Mouse (Mus musculus): ENCODE measurements at regions not wholly inside any gene's neighbourhood (a gene's known extent, or its start where the extent isn't known, plus 50 kb on each side); places are given as distances from the start of the nearest gene placed in this dataset.

DNA sequence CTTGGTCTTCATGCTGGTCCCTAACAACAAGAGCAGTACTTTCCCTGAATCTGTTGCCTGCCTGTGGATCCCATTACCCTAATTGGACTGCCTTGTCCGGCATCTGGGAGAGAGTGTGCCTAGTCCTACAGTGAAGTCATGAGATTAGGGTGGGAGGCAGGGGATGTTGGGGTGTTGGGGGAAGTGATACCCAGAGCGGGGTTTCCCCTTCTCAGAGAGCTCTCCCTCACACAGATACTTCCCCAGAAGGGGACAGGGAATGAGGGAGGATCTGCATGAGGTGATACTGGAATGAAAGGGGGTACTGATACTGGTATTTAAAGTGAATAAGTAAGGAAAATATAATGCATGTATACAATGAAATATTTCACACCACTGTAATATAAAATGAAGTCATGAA is 270.1 kb downstream of the Gm21750 start:
- CTCF ChIA-PET: no interaction called here

GRCm38 (mm10) chr14:73947316-73947715 is 286.3 kb downstream of the Gm21750 start:
- ChIA-PET CTCF (no interaction called here), POLR2A (no interaction called here)

More for the DNA sequence above, 270.1 kb downstream of the Gm21750 start:
- POLR2A ChIA-PET: no interaction called here

DNA sequence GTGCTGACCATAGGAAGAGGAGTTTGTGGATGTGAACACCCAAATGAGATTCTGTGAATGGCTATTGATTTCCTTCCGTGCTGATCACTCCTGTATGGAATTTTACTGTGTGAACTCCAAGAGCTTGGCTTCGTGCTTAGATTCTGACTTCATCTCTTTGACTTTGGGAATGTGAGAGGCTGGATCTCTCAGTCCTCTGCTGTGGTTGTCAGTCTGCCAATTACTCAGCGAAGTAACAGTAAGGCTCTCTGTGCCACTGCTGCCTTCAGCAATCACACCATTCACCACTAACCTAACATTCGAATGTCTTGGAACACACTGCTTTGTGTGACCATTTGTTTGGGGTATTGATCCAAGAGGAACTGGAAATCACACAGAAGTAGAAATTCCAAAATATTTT is 291.5 kb downstream of the Gm21750 start:
- ChIA-PET CTCF (no interaction called here), POLR2A (no interaction called here)

GRCm38 (mm10) chr14:73978694-73979093 is 317.7 kb downstream of the Gm21750 start:
- POLR2A ChIA-PET: interaction anchor here in 1 of 4 experiments (0.7 kb wide), 1 partner anchor 1267 kb away, joined by 8 read pairs; no protein-coding TSS in a partner anchor
- CTCF ChIA-PET: no interaction called here

DNA sequence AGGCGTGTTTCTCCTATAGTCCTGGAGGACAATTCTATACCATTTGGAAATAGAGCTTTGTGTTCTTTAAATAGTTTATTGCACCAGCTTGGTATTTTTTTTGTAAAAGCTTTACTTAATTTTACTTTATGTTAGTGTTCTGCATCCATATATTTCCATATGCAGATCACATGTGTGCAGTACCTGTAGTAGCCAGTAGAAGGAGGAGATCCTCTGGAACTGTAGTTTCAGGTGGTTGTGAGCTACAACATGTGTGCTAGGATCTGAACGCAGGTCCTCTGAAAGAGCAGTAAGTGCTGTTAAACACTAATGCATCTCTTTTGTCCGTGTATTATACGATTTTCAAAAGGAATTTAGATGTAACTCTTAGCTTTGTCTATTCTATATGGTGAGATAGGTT is 335.2 kb downstream of the Gm21750 start:
- CTCF ChIA-PET: no interaction called here
- POLR2A ChIA-PET: no interaction called here

DNA sequence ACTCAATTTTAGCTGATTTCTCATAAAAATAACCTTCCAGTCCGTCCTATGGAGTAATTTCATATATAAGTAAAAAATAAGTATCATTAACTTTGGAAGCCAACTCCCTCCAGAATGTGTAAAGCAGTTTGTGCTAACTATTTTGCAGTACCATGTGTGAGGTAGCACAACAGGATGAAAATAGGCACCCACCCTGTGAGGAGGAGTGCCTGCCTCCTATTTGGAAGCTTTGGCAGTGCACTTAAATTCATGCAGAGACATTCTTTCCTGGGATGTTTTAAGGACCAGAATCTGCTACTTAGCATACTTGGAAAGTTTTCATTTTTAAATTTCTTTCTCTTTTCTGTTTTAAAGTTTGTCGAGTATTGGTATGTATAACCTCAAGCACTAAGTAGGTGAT is 336.8 kb downstream of the Gm21750 start:
- POLR2A ChIA-PET: no interaction called here
- CTCF ChIA-PET: no interaction called here

- CTCF ChIA-PET: no interaction called here
- POLR2A ChIA-PET: no interaction called here
Measured at GRCm38 (mm10) chr14:73999409-73999909, 338.4 kb downstream of the Gm21750 start.

GRCm38 (mm10) chr14:74006911-74007310 is 345.9 kb downstream of the Gm21750 start:
- ChIA-PET CTCF (no interaction called here), POLR2A (no interaction called here)

- ChIA-PET POLR2A (no interaction called here), CTCF (interaction anchor here in 1 of 4 experiments (0.7 kb wide), 1 partner anchor 26 kb away, joined by 3 read pairs; no protein-coding TSS in a partner anchor)
Measured at GRCm38 (mm10) chr14:74011555-74011954, 350.5 kb downstream of the Gm21750 start.

- ChIA-PET CTCF (no interaction called here), POLR2A (no interaction called here)
Measured at GRCm38 (mm10) chr14:74019421-74019820, 358.4 kb downstream of the Gm21750 start.

DNA sequence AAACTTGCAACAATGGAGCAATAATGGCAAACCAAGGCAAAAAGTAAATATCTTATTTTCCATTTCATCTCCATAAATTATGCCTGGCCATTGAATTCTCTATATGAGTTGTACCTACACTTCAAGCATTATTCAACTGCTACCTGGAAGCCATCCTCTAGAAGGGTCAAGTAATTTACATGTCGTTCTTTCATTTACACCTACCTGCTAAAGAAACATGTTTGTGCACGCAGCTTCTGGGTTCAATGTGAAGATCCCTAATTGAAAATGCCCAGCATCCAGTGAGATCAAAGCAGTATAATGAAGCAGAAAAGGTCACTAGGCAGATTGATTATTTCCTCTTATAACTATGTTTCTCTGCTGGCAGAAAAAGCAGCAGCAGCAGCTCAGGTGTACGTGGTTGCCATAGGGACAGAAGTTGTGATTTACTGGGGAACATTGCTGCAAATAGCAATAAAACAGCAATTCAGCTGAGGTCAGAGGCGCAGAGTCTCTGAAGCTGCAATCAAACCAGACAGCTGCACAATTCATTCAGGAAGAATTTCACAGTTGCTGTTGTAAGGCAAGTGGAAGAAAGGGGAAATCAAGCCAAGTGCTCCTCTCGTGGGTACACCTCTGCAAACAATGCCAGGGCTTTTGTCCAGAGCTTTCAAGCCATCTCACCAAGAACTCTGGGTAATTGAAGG is 386.1 kb downstream of the Gm21750 start:
- ChIA-PET POLR2A (no interaction called here), CTCF (no interaction called here)

DNA sequence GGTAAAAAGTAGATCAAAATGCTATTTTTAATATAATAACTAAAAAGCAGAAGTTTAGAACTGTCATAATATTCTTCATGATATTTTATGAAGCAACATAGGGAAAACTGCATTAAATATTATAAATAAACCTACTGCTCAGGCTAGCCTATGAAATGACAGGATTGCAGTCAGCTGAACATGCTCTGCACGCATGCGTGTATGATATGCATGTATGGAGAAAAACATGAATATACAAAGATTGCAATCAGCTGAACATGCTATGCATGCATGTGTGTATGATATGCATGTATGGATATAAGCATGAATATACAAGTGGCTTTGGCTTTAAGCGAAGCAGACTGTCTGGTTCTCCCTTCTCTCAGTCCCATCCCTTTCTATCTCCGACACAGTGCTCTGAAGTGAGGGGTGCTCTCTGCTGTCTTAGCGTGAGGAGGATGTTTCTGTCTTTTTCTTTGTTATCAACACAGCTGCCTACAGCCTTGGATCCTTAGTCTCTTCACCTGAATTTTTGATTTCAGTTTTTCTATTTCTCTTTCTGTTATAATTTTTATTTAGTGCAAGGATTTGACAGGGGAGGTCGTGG is 386.8 kb downstream of the Gm21750 start:
- ChIA-PET CTCF (no interaction called here), POLR2A (no interaction called here)

DNA sequence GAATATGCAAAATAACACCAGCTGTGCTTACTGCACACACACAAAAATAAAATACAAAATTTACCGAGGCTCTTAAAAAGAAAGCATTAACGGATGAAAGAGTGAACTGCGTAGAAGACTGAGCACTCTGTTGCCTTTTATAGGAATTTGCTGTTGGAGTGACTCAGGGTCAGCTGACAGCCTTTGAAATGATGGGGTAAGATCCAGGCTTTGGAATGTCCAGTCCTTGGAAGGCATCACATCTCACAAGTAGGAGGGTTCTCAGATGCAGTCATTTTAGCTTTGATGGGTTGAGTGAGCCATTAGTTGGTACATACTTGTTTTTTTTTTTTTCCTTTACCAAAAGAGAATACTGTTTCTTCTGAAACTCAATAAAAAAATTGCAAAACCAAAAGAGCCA is 387.4 kb downstream of the Gm21750 start:
- ChIA-PET POLR2A (no interaction called here), CTCF (no interaction called here)

DNA sequence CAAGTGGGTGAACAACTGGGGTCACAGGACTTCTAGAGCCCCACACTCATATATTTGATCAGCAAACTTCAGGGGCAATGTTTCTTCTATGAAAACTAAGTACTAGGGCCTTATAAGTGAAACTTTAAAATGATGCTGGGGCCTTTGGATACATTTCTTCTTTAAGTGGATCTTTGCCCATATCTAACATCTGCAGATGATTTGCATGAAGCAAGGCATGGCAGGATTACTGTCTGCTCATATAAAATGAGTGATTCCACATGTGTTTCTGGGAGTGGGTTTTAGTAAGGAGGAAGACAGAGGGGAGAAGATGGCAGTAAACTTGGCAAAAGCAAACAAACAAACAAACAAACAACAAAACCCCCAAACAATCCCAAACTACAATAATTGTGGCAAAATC is 405.0 kb downstream of the Gm21750 start:
- CTCF ChIA-PET: no interaction called here
- POLR2A ChIA-PET: no interaction called here

DNA sequence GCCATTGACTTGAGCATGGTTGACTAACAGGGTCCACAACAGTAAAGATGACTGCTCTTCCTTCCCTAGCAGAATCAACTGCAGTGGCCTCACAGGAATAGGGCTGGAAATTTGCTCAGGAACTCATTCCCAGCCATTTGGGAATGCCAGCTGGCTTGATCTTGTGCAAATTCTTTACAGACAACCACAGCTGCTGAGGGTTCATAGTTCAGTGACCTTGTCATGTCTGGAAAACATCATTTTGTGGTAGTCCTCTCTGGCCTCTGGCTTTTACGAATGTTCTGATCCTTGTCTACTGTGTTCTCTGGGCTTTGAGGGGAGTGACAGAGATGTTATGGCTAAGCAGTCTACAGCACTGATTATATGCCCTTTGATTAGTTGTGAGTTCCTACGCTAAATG is 432.0 kb downstream of the Gm21750 start:
- ChIA-PET POLR2A (no interaction called here), CTCF (no interaction called here)

DNA sequence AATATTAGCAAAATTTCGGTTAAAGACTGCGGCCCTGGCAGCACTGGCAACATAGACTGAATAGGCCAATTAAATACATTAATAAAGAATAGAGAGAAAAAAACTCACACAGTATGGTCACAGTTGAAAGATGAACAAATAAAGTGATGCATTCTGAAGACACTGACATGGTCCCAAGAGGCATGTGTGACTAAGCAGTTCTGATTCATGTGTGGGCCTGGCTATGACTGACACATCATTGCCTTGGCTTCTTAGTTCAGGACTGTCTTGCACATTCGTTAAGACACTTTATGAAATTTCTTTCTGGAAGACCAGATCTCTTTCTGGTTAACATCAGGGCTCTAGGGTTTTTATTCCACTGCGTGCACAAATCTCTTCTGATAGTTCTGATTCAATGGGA is 438.7 kb downstream of the Gm21750 start:
- POLR2A ChIA-PET: no interaction called here
- CTCF ChIA-PET: no interaction called here

- ChIA-PET POLR2A (interaction anchor here in 1 of 4 experiments (0.5 kb wide), 1 partner anchor 30 kb away, joined by 5 read pairs; no protein-coding TSS in a partner anchor), CTCF (no interaction called here)
Measured at GRCm38 (mm10) chr14:74112603-74113002, 451.6 kb downstream of the Gm21750 start.

GRCm38 (mm10) chr14:74113116-74113515 is 452.1 kb downstream of the Gm21750 start:
- ChIA-PET CTCF (interaction anchor here in 1 of 4 experiments (0.7 kb wide), 1 partner anchor 454 kb away, joined by 6 read pairs; no protein-coding TSS in a partner anchor), POLR2A (interaction anchor here in 1 of 4 experiments (0.5 kb wide), 1 partner anchor 30 kb away, joined by 5 read pairs; no protein-coding TSS in a partner anchor)

- ChIA-PET CTCF (interaction anchor here in 1 of 4 experiments (0.7 kb wide), 1 partner anchor 454 kb away, joined by 6 read pairs; no protein-coding TSS in a partner anchor), POLR2A (no interaction called here)
Measured at GRCm38 (mm10) chr14:74113556-74113955, 452.5 kb downstream of the Gm21750 start.

DNA sequence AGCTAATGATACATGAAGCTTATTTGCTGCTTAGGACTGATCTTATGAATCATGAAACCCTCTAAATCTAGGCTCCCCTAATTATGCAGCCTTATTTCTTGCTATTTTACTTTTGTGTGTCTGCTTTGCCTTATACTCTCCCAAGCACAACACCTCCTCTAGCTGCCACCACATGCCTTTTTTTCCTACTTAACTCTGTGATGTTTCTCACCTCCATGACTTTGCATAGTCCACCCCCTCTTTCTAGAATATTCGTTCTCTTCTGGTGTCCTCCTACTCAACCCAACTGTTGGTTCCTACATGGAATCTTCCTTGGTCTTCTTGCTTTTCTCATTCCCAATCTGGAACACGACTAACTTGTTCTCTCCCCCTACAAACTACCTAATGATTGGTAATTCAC is 456.7 kb downstream of the Gm21750 start:
- ChIA-PET CTCF (no interaction called here), POLR2A (no interaction called here)

DNA sequence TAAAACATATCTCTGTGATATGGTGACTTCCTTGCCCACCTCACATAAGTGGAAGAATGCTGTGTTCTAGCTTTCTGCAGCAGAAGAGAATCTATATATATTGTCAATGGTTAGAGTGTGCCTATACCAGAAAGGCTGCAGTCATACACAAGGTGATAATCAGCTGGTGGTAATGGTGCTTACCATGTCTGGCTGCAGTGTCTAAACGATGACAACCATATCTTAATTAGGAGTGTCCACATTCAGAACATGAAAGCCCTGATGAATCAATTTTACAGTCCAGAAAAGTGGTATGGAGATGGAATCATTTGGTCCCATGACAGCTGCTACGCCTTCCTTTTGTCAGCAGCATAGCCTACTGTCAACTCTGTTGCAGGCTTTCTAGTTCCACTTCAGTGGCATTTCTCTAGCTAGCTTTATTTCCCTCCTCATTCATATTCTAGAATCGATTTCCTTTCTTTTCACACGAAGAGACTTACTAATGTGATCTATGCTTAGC is 484.2 kb downstream of the Gm21750 start:
- ChIA-PET CTCF (no interaction called here), POLR2A (no interaction called here)

Data from embryonic stem cell, embryonic (primary cell).